Mouse (Mus musculus): ENCODE results near the gene Ypel5. TPM values are rescaled to one million over a fixed set of nuclear protein-coding genes. Genes with fewer than 3 reads are reported as not detected.

The Ypel5 gene
- polyA plus RNA-seq, 1 experiment: 23.9 TPM

DNA sequence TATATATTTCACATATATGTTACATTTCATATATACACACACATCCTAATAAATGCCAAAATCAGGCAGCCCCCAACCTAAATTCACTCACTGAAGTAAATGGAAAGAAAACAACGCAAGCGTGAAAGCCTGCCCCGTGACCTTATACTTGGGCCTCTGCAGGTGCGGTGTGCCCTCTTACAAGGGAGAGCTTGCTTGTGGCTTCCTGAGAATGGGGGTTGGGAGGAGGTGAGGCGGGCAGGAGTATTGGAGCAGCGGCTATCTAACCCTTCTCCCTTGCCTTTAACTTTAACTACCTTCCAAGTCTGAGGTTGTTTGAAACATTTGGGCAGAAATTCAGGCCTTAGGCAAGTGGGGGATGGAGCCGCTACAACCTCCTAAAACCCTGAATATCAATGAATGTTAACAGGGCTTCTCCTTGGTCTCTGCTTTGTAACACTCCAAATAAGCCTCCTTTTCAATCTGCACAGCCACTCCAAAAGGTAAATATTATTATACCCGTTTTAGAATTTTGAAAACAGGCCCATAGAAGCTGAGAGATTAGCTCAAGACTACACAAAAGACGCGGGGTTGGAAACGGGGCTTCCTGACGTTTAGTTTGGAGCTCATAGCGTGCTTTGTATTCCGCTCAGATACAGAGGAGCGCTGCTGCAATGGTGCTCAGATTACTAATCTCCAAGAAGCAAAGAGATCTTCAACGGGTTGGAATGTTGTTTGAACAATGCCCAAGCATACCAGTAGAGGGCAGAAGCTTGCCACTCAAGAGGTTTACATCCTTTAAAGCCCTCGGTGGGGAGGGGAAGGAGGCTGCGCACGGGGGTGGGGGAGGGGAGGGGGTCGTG, 53.5 kb downstream of the Ypel5 start:
- Histone ChIP-seq H3ac (ENCODE audit: control insufficient read depth, insufficient read length) (no peak overlapping the region), H3K4me2 (ENCODE audit: low read depth) (no peak overlapping the region), H3K4me3 (no peak overlapping the region), H3K36me3 (ENCODE audit: control insufficient read depth, insufficient read depth) (no peaks in the 10 kb centered on the region), H3K27me3 (ENCODE audit: control insufficient read depth, insufficient read depth, insufficient read length) (no peaks in the 10 kb centered on the region), H3K79me2 (ENCODE audit: control insufficient read depth, insufficient read depth) (no peaks in the 10 kb centered on the region)
- TF ChIP-seq POLR2AphosphoS2 (IDR thresholded peaks at IDR 0.05; ENCODE audit: insufficient read length, low read depth): no peak
- no peak for TF ChIP-seq MYOD1 (IDR thresholded peaks at IDR 0.05; ENCODE audit: control insufficient read depth in 1 of 3, insufficient read length in 2 of 3, low read depth in 2 of 3)
- TF ChIP-seq E2F4 (IDR thresholded peaks at IDR 0.05; ENCODE audit: insufficient read depth): no peak
- no peak for TF ChIP-seq CEBPB (IDR thresholded peaks at IDR 0.05; ENCODE audit: insufficient read depth, poor library complexity, severe bottlenecking)
- no peak for TF ChIP-seq MYOG (IDR thresholded peaks at IDR 0.05; ENCODE audit: control insufficient read depth in 1 of 3, insufficient read depth in 1 of 3, insufficient read length in 2 of 3, low read depth in 2 of 3)
- TF ChIP-seq TCF3 (IDR thresholded peaks at IDR 0.05; ENCODE audit: insufficient read length, low read depth): no peak
- no peak for TF ChIP-seq POLR2A (IDR thresholded peaks at IDR 0.05; ENCODE audit: insufficient read length, low read depth)
- no peak for TF ChIP-seq REST (IDR thresholded peaks at IDR 0.05; ENCODE audit: insufficient read depth, insufficient read length)
- TF ChIP-seq MAX (IDR thresholded peaks at IDR 0.05; ENCODE audit: low read depth): no peak
- TF ChIP-seq USF1 (IDR thresholded peaks at IDR 0.05; ENCODE audit: low read depth): no peak
- TF ChIP-seq SRF (IDR thresholded peaks at IDR 0.05; ENCODE audit: control insufficient read depth, insufficient read length, low read depth): no peak
- no peak for TF ChIP-seq TCF12 (IDR thresholded peaks at IDR 0.05; ENCODE audit: insufficient read depth, poor library complexity, severe bottlenecking)

DNA sequence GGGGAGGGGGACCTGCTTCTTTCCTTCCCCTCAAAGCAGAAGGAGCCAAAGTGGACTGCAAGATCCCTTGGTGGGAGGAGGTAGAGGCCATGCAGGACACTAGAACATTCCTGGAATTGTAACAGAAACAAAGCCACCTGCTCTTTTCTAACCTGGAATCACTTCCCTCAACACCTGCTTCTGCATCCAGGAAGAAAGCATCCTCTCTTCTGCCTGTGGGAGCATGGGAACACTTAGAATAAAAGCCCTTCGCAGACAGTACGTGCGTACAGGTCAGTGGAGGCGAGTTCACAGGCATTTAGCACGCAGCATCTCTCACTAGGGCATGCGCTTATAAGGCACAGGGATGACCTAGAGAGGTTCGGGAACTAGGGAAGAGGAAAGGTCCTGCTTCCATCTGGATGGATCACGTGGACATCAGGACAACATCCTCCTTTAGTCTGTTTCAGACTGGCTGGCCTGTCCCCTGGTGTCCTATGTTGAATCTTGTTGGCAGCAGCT, 54.2 kb downstream of the Ypel5 start:
- no peaks in the 10 kb centered on the region for H3K27me3 ChIP-seq (ENCODE audit: control insufficient read depth, insufficient read depth, insufficient read length)
- no peaks in the 10 kb centered on the region for H3K79me2 ChIP-seq (ENCODE audit: control insufficient read depth, insufficient read depth)
- no peaks in the 10 kb centered on the region for H3K36me3 ChIP-seq (ENCODE audit: control insufficient read depth, insufficient read depth)
- TF ChIP-seq USF1 (IDR thresholded peaks at IDR 0.05; ENCODE audit: low read depth): no peak
- TF ChIP-seq TCF3 (IDR thresholded peaks at IDR 0.05; ENCODE audit: insufficient read length, low read depth): no peak
- no peak for TF ChIP-seq MYOG (IDR thresholded peaks at IDR 0.05; ENCODE audit: control insufficient read depth in 1 of 3, insufficient read depth in 1 of 3, insufficient read length in 2 of 3, low read depth in 2 of 3)
- no peak for TF ChIP-seq POLR2AphosphoS2 (IDR thresholded peaks at IDR 0.05; ENCODE audit: insufficient read length, low read depth)
- no peak for TF ChIP-seq TCF12 (IDR thresholded peaks at IDR 0.05; ENCODE audit: insufficient read depth, poor library complexity, severe bottlenecking)
- TF ChIP-seq MAX (IDR thresholded peaks at IDR 0.05; ENCODE audit: low read depth): no peak
- TF ChIP-seq CEBPB (IDR thresholded peaks at IDR 0.05; ENCODE audit: insufficient read depth, poor library complexity, severe bottlenecking): no peak
- no peak for TF ChIP-seq E2F4 (IDR thresholded peaks at IDR 0.05; ENCODE audit: insufficient read depth)
- TF ChIP-seq MYOD1 (IDR thresholded peaks at IDR 0.05; ENCODE audit: control insufficient read depth in 1 of 3, insufficient read length in 2 of 3, low read depth in 2 of 3): no peak
- no peak for TF ChIP-seq REST (IDR thresholded peaks at IDR 0.05; ENCODE audit: insufficient read depth, insufficient read length)
- TF ChIP-seq POLR2A (IDR thresholded peaks at IDR 0.05; ENCODE audit: insufficient read length, low read depth): no peak
- H3K4me3 ChIP-seq: no peak overlapping the region
- H3ac ChIP-seq (ENCODE audit: control insufficient read depth, insufficient read length): no peak overlapping the region
- no peak overlapping the region for H3K4me2 ChIP-seq (ENCODE audit: low read depth)

DNA sequence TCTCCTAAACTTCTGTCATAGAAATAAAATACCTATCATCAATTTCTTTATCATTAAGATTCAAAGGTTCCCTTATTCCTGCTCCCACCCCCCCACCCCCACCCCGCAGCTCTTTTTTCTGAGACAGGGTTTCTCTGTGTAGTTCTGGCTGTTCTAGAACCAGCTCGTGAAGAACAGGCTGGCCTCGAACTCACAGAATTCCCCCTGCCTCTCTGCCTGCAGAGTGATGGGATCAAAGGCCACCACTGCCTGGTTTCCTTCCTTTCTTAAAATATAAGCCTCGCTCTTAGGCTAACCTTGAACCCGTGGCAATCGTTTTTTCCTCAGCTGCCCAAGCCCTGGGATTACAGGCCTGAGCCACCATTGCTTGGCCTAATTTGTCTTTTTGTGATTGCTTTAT, 55.3 kb downstream of the Ypel5 start:
- H3K4me2 ChIP-seq (ENCODE audit: low read depth): no peak overlapping the region
- TF ChIP-seq TCF12 (IDR thresholded peaks at IDR 0.05; ENCODE audit: insufficient read depth, poor library complexity, severe bottlenecking): no peak
- no peak for TF ChIP-seq E2F4 (IDR thresholded peaks at IDR 0.05; ENCODE audit: insufficient read depth)
- TF ChIP-seq POLR2AphosphoS2 (IDR thresholded peaks at IDR 0.05; ENCODE audit: insufficient read length, low read depth): no peak
- no peak for TF ChIP-seq SRF (IDR thresholded peaks at IDR 0.05; ENCODE audit: control insufficient read depth, insufficient read length, low read depth)
- no peak for TF ChIP-seq MYOD1 (IDR thresholded peaks at IDR 0.05; ENCODE audit: control insufficient read depth in 1 of 3, insufficient read length in 2 of 3, low read depth in 2 of 3)
- no peak for TF ChIP-seq USF1 (IDR thresholded peaks at IDR 0.05; ENCODE audit: low read depth)
- TF ChIP-seq CEBPB (IDR thresholded peaks at IDR 0.05; ENCODE audit: insufficient read depth, poor library complexity, severe bottlenecking): no peak
- no peaks in the 10 kb centered on the region for H3K27me3 ChIP-seq (ENCODE audit: control insufficient read depth, insufficient read depth, insufficient read length)
- no peaks in the 10 kb centered on the region for H3K36me3 ChIP-seq (ENCODE audit: control insufficient read depth, insufficient read depth)
- H3ac ChIP-seq (ENCODE audit: control insufficient read depth, insufficient read length): no peak overlapping the region
- no peak overlapping the region for H3K4me3 ChIP-seq
- H3K79me2 ChIP-seq (ENCODE audit: control insufficient read depth, insufficient read depth): no peaks in the 10 kb centered on the region

DNA sequence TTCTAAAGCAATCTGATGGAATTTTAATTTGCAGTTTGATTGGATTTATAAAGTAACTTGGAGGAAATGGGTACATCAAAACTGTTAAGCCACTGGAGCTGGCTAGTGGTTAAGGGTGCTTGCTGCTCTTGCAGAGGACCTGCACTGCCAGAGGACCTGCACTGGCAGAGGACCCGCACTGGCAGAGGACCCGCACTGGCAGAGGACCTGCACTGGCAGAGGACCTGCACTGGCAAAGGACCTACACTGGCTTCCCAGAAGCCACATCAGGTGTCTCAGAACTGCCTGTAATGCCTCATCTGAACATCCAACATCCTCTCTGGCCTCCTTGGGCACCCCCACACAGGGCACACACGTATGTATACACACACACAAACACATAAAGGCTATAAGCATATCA, 59.3 kb downstream of the Ypel5 start:
- Histone ChIP-seq H3K4me3 (no peak overlapping the region), H3K36me3 (ENCODE audit: control insufficient read depth, insufficient read depth) (no peaks in the 10 kb centered on the region), H3K4me2 (ENCODE audit: low read depth) (no peak overlapping the region), H3K79me2 (ENCODE audit: control insufficient read depth, insufficient read depth) (no peaks in the 10 kb centered on the region), H3K27me3 (ENCODE audit: control insufficient read depth, insufficient read depth, insufficient read length) (no peaks in the 10 kb centered on the region), H3ac (ENCODE audit: control insufficient read depth, insufficient read length) (no peak overlapping the region)
- no peak for TF ChIP-seq POLR2A (IDR thresholded peaks at IDR 0.05; ENCODE audit: insufficient read length, low read depth)
- no peak for TF ChIP-seq USF1 (IDR thresholded peaks at IDR 0.05; ENCODE audit: low read depth)
- TF ChIP-seq CEBPB (IDR thresholded peaks at IDR 0.05; ENCODE audit: insufficient read depth, poor library complexity, severe bottlenecking): no peak
- no peak for TF ChIP-seq REST (IDR thresholded peaks at IDR 0.05; ENCODE audit: insufficient read depth, insufficient read length)
- TF ChIP-seq MAX (IDR thresholded peaks at IDR 0.05; ENCODE audit: low read depth): no peak
- TF ChIP-seq MYOG (IDR thresholded peaks at IDR 0.05; ENCODE audit: control insufficient read depth in 1 of 3, insufficient read depth in 1 of 3, insufficient read length in 2 of 3, low read depth in 2 of 3): no peak
- no peak for TF ChIP-seq MYOD1 (IDR thresholded peaks at IDR 0.05; ENCODE audit: control insufficient read depth in 1 of 3, insufficient read length in 2 of 3, low read depth in 2 of 3)
- no peak for TF ChIP-seq SRF (IDR thresholded peaks at IDR 0.05; ENCODE audit: control insufficient read depth, insufficient read length, low read depth)
- TF ChIP-seq TCF3 (IDR thresholded peaks at IDR 0.05; ENCODE audit: insufficient read length, low read depth): no peak
- no peak for TF ChIP-seq TCF12 (IDR thresholded peaks at IDR 0.05; ENCODE audit: insufficient read depth, poor library complexity, severe bottlenecking)
- no peak for TF ChIP-seq E2F4 (IDR thresholded peaks at IDR 0.05; ENCODE audit: insufficient read depth)
- no peak for TF ChIP-seq POLR2AphosphoS2 (IDR thresholded peaks at IDR 0.05; ENCODE audit: insufficient read length, low read depth)
